Comparison of ENCODE assay signal across 37 mouse cellular contexts in the genomic region with DNA sequence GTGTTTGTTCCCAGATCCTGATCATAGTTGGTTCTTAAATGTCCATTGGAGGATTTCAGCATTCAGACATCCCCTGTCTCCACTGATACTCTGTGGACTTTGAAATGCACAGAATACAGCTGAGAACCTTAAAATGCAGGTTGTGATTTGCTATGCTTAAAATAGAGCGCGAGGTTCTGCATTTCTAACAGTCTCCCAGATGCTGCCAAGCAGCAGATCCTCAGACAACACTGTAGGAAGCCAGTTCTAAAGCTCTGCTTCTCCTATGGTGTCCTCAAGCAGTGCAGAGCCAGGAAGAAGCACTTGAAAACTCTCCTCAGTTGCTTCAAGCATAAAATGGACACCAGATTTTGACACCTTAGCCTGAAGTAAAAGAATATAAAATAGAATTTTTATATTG. TPM values are rescaled to one million over a fixed set of nuclear protein-coding genes. Genes with fewer than 3 reads are reported as not detected.
"Had no signal": no experiment of that assay in that cellular context is flagged by ENCODE, and none has a peak within 500 bp of the region (broad histone marks: within the 10 kb centered on the region; RNA-seq: fewer than 3 reads in every experiment).

No protein-coding gene starts in this region.

- H3K9me3 ChIP-seq: embryonic facial prominence, embryonic 12.5 days; embryonic facial prominence, embryonic 13.5 days; embryonic facial prominence, embryonic 15.5 days; forebrain, embryonic 10.5 days; forebrain, embryonic 12.5 days; forebrain, embryonic 13.5 days; forebrain, embryonic 15.5 days had no signal

- H3K4me1 ChIP-seq: embryonic facial prominence, embryonic 12.5 days; embryonic facial prominence, embryonic 13.5 days; embryonic facial prominence, embryonic 15.5 days; forebrain, embryonic 10.5 days; forebrain, embryonic 12.5 days; forebrain, embryonic 13.5 days; forebrain, embryonic 15.5 days; heart, embryonic 10.5 days had no signal

- DNase-seq: cerebellum, adult 8-10 months; cerebellum, adult 9-10 months; cerebellum, adult 9-11 months; cerebellum, postnatal 10 days; cerebellum, postnatal 14 days; cerebellum, postnatal 25 days; cerebellum, postnatal 36 days; embryo, embryonic 11 days; forebrain, postnatal 0 days; gastrocnemius, adult 2 months; gastrocnemius, postnatal 10 days; gastrocnemius, postnatal 14 days; gastrocnemius, postnatal 25 days; gastrocnemius, postnatal 36 days; heart, adult 11 months; heart, adult 18-20 months; heart, adult 2 months had no signal

- H3K36me3 ChIP-seq: embryonic facial prominence, embryonic 12.5 days; embryonic facial prominence, embryonic 13.5 days; embryonic facial prominence, embryonic 15.5 days; forebrain, embryonic 10.5 days; forebrain, embryonic 12.5 days; forebrain, embryonic 15.5 days; heart, embryonic 10.5 days had no signal

- H3K9ac ChIP-seq: embryonic facial prominence, embryonic 12.5 days; embryonic facial prominence, embryonic 13.5 days; embryonic facial prominence, embryonic 15.5 days; forebrain, embryonic 12.5 days; forebrain, embryonic 13.5 days; forebrain, embryonic 15.5 days; forebrain, postnatal 0 days had no signal

- H3K4me3 ChIP-seq: embryonic facial prominence, embryonic 12.5 days; embryonic facial prominence, embryonic 13.5 days; embryonic facial prominence, embryonic 15.5 days; erythroblast, embryonic 14.5 days; forebrain, embryonic 10.5 days; forebrain, embryonic 12.5 days; forebrain, embryonic 13.5 days; forebrain, embryonic 15.5 days; gastrocnemius, adult 2 months; heart, adult 2 months; heart, embryonic 10.5 days had no signal

- ATAC-seq: forebrain, embryonic 13.5 days; forebrain, embryonic 14.5 days; forebrain, embryonic 15.5 days; forebrain, embryonic 16.5 days; forebrain, postnatal 0 days had no signal

- H3K4me2 ChIP-seq: embryonic facial prominence, embryonic 12.5 days; embryonic facial prominence, embryonic 13.5 days; embryonic facial prominence, embryonic 15.5 days; forebrain, embryonic 12.5 days; forebrain, embryonic 13.5 days; forebrain, embryonic 15.5 days had no signal

- H3K27ac ChIP-seq: embryonic facial prominence, embryonic 12.5 days; embryonic facial prominence, embryonic 13.5 days; embryonic facial prominence, embryonic 15.5 days; forebrain, embryonic 10.5 days; forebrain, embryonic 12.5 days; forebrain, embryonic 13.5 days; forebrain, embryonic 15.5 days; gastrocnemius, adult 2 months; heart, adult 2 months; heart, embryonic 10.5 days had no signal

- H3K27me3 ChIP-seq: embryonic facial prominence, embryonic 12.5 days; embryonic facial prominence, embryonic 13.5 days; embryonic facial prominence, embryonic 15.5 days; forebrain, embryonic 12.5 days; forebrain, embryonic 13.5 days; forebrain, embryonic 15.5 days had no signal

RNA-seq across cellular contexts. Expression of a gene that starts 48.1 kb away (rescaled TPM):
- total RNA-seq: common myeloid progenitor, adult 5-6 weeks; forebrain, postnatal 0 days; gastrocnemius, postnatal 36 days; gastrocnemius, postnatal 4 days; granulocyte monocyte progenitor cell, adult 5-6 weeks had no signal
- polyA plus RNA-seq: cortical plate, adult 2 months; embryonic facial prominence, embryonic 11.5 days; embryonic facial prominence, embryonic 12.5 days; embryonic facial prominence, embryonic 13.5 days; embryonic facial prominence, embryonic 14.5 days; embryonic facial prominence, embryonic 15.5 days; erythroblast, embryonic 14.5 days; forebrain, embryonic 10.5 days; forebrain, embryonic 11.5 days; forebrain, embryonic 12.5 days; forebrain, embryonic 13.5 days; forebrain, embryonic 14.5 days; forebrain, embryonic 15.5 days; forebrain, embryonic 16.5 days; forebrain, postnatal 0 days; frontal cortex, adult 2 months; gonadal fat pad, adult 2 months; heart, adult 2 months; heart, embryonic 10.5 days had no signal
